Mouse (Mus musculus): ENCODE results near the gene Fubp1. TPM values are rescaled to one million over a fixed set of nuclear protein-coding genes. Genes with fewer than 3 reads are reported as not detected.
A peak's percentile ranks its signal among the peaks of the same experiment; 100 is the strongest.

The Fubp1 gene
- polyA plus RNA-seq, 1 experiment from 2014 or later, result 53.0 TPM

GRCm38 (mm10) chr3:152170407-152170806, 39.8 kb upstream of the Fubp1 start:
- no peak overlapping the region for H3K27ac ChIP-seq (ENCODE audit: low read length)
- no peak overlapping the region for H3K4me3 ChIP-seq (ENCODE audit: low read depth, low read length)
- no peak overlapping the region for H3K9ac ChIP-seq (ENCODE audit: low read depth, low read length)
- H3K4me2 ChIP-seq (ENCODE audit: low read depth, low read length), result no peak overlapping the region
- 5% methylated on average over 1 of the region's 1 CpGs for WGBS (ENCODE audit: insufficient replicate concordance)
- peaks cover 28% of the 10 kb centered on the region for H3K27me3 ChIP-seq (ENCODE audit: control insufficient read depth, insufficient read depth, low read depth, low read length)
- no peaks in the 10 kb centered on the region for H3K36me3 ChIP-seq (ENCODE audit: control insufficient read depth, insufficient read depth)
- no peak for ATAC-seq (ENCODE audit: low read depth)
- no peaks in the 10 kb centered on the region for H3K9me3 ChIP-seq (replicated peaks; ENCODE audit: control insufficient read depth, low read length)
- peaks cover 14% of the 10 kb centered on the region for H3K4me1 ChIP-seq (ENCODE audit: control insufficient read depth, low read depth, low read length)

GRCm38 (mm10) chr3:152171236-152171635, 39.0 kb upstream of the Fubp1 start:
- Histone ChIP-seq H3K27me3 (ENCODE audit: control insufficient read depth, insufficient read depth, low read depth, low read length) (peaks cover 20% of the 10 kb centered on the region), H3K9ac (ENCODE audit: low read depth, low read length) (no peak overlapping the region), H3K4me1 (ENCODE audit: control insufficient read depth, low read depth, low read length) (peaks cover 11% of the 10 kb centered on the region), H3K4me2 (ENCODE audit: low read depth, low read length) (no peak overlapping the region), H3K27ac (ENCODE audit: low read length) (no peak overlapping the region), H3K4me3 (ENCODE audit: low read depth, low read length) (no peak overlapping the region), H3K36me3 (ENCODE audit: control insufficient read depth, insufficient read depth) (no peaks in the 10 kb centered on the region), H3K9me3 (replicated peaks; ENCODE audit: control insufficient read depth, low read length) (no peaks in the 10 kb centered on the region)
- 33% methylated on average over 2 of the region's 2 CpGs for WGBS (ENCODE audit: insufficient replicate concordance)
- no peak for ATAC-seq (ENCODE audit: low read depth)

GRCm38 (mm10) chr3:152171862-152172261, 38.4 kb upstream of the Fubp1 start:
- WGBS (ENCODE audit: insufficient replicate concordance), result 54% methylated on average over 7 of the region's 7 CpGs
- peaks cover 13% of the 10 kb centered on the region for H3K27me3 ChIP-seq (ENCODE audit: control insufficient read depth, insufficient read depth, low read depth, low read length)
- no peak overlapping the region for H3K9ac ChIP-seq (ENCODE audit: low read depth, low read length)
- H3K36me3 ChIP-seq (ENCODE audit: control insufficient read depth, insufficient read depth), result no peaks in the 10 kb centered on the region
- no peaks in the 10 kb centered on the region for H3K9me3 ChIP-seq (replicated peaks; ENCODE audit: control insufficient read depth, low read length)
- no peak overlapping the region for H3K4me3 ChIP-seq (ENCODE audit: low read depth, low read length)
- H3K27ac ChIP-seq (ENCODE audit: low read length), result no peak overlapping the region
- no peak overlapping the region for H3K4me2 ChIP-seq (ENCODE audit: low read depth, low read length)
- peaks cover 11% of the 10 kb centered on the region for H3K4me1 ChIP-seq (ENCODE audit: control insufficient read depth, low read depth, low read length)
- no peak for ATAC-seq (ENCODE audit: low read depth)

- ATAC-seq (ENCODE audit: low read depth), result no peak
- Histone ChIP-seq H3K36me3 (ENCODE audit: control insufficient read depth, insufficient read depth) (no peaks in the 10 kb centered on the region), H3K4me3 (ENCODE audit: low read depth, low read length) (no peak overlapping the region), H3K9ac (ENCODE audit: low read depth, low read length) (no peak overlapping the region), H3K27ac (ENCODE audit: low read length) (no peak overlapping the region), H3K9me3 (replicated peaks; ENCODE audit: control insufficient read depth, low read length) (no peaks in the 10 kb centered on the region), H3K4me1 (ENCODE audit: control insufficient read depth, low read depth, low read length) (peaks cover 11% of the 10 kb centered on the region), H3K4me2 (ENCODE audit: low read depth, low read length) (no peak overlapping the region), H3K27me3 (ENCODE audit: control insufficient read depth, insufficient read depth, low read depth, low read length) (peaks cover 8% of the 10 kb centered on the region)
- 71% methylated on average over 7 of the region's 7 CpGs for WGBS (ENCODE audit: insufficient replicate concordance)
These were observed 37.8 kb upstream of the Fubp1 start for GRCm38 (mm10) chr3:152172322-152172935.

GRCm38 (mm10) chr3:152178816-152179215, 31.4 kb upstream of the Fubp1 start:
- no peaks in the 10 kb centered on the region for H3K4me1 ChIP-seq (ENCODE audit: control insufficient read depth, low read depth, low read length)
- ATAC-seq (ENCODE audit: low read depth), result no peak
- WGBS (ENCODE audit: insufficient replicate concordance), result 81% methylated on average over 4 of the region's 4 CpGs
- no peak overlapping the region for H3K4me2 ChIP-seq (ENCODE audit: low read depth, low read length)
- H3K9ac ChIP-seq (ENCODE audit: low read depth, low read length), result no peak overlapping the region
- H3K4me3 ChIP-seq (ENCODE audit: low read depth, low read length), result no peak overlapping the region
- H3K36me3 ChIP-seq (ENCODE audit: control insufficient read depth, insufficient read depth), result peaks cover 18% of the 10 kb centered on the region
- H3K9me3 ChIP-seq (replicated peaks; ENCODE audit: control insufficient read depth, low read length), result no peaks in the 10 kb centered on the region
- H3K27ac ChIP-seq (ENCODE audit: low read length), result no peak overlapping the region
- no peaks in the 10 kb centered on the region for H3K27me3 ChIP-seq (ENCODE audit: control insufficient read depth, insufficient read depth, low read depth, low read length)

GRCm38 (mm10) chr3:152179285-152179684, 30.9 kb upstream of the Fubp1 start:
- no peak for ATAC-seq (ENCODE audit: low read depth)
- no peak overlapping the region for H3K4me2 ChIP-seq (ENCODE audit: low read depth, low read length)
- H3K4me1 ChIP-seq (ENCODE audit: control insufficient read depth, low read depth, low read length), result no peaks in the 10 kb centered on the region
- H3K4me3 ChIP-seq (ENCODE audit: low read depth, low read length), result no peak overlapping the region
- H3K27me3 ChIP-seq (ENCODE audit: control insufficient read depth, insufficient read depth, low read depth, low read length), result no peaks in the 10 kb centered on the region
- whole genome bisulfite sequencing (ENCODE audit: insufficient replicate concordance), result 71% methylated on average over 1 of the region's 1 CpGs
- no peak overlapping the region for H3K27ac ChIP-seq (ENCODE audit: low read length)
- peaks cover 19% of the 10 kb centered on the region for H3K36me3 ChIP-seq (ENCODE audit: control insufficient read depth, insufficient read depth)
- no peaks in the 10 kb centered on the region for H3K9me3 ChIP-seq (replicated peaks; ENCODE audit: control insufficient read depth, low read length)
- no peak overlapping the region for H3K9ac ChIP-seq (ENCODE audit: low read depth, low read length)

- Histone ChIP-seq H3K36me3 (ENCODE audit: control insufficient read depth, insufficient read depth) (peaks cover 30% of the 10 kb centered on the region), H3K4me2 (ENCODE audit: low read depth, low read length) (no peak overlapping the region), H3K27ac (ENCODE audit: low read length) (0 out of 2 replicates have a peak overlapping the region, but pooled peaks have one; percentile 40), H3K9ac (ENCODE audit: low read depth, low read length) (no peak overlapping the region), H3K4me3 (ENCODE audit: low read depth, low read length) (no peak overlapping the region), H3K9me3 (replicated peaks; ENCODE audit: control insufficient read depth, low read length) (no peaks in the 10 kb centered on the region), H3K4me1 (ENCODE audit: control insufficient read depth, low read depth, low read length) (no peaks in the 10 kb centered on the region), H3K27me3 (ENCODE audit: control insufficient read depth, insufficient read depth, low read depth, low read length) (no peaks in the 10 kb centered on the region)
- peak; percentile 57 for ATAC-seq (ENCODE audit: low read depth)
- WGBS (ENCODE audit: insufficient replicate concordance), result 82% methylated on average over 4 of the region's 4 CpGs
These were observed 29.6 kb upstream of the Fubp1 start for GRCm38 (mm10) chr3:152180624-152181023.

- Histone ChIP-seq H3K9ac (ENCODE audit: low read depth, low read length) (no peak overlapping the region), H3K36me3 (ENCODE audit: control insufficient read depth, insufficient read depth) (peaks cover 45% of the 10 kb centered on the region), H3K4me1 (ENCODE audit: control insufficient read depth, low read depth, low read length) (no peaks in the 10 kb centered on the region), H3K4me2 (ENCODE audit: low read depth, low read length) (no peak overlapping the region), H3K27me3 (ENCODE audit: control insufficient read depth, insufficient read depth, low read depth, low read length) (no peaks in the 10 kb centered on the region), H3K27ac (ENCODE audit: low read length) (no peak overlapping the region), H3K9me3 (replicated peaks; ENCODE audit: control insufficient read depth, low read length) (no peaks in the 10 kb centered on the region), H3K4me3 (ENCODE audit: low read depth, low read length) (no peak overlapping the region)
- no peak for ATAC-seq (ENCODE audit: low read depth)
- 88% methylated on average over 9 of the region's 9 CpGs for WGBS (ENCODE audit: insufficient replicate concordance)
These were observed 26.7 kb upstream of the Fubp1 start for GRCm38 (mm10) chr3:152183522-152183921.

- Histone ChIP-seq H3K9ac (ENCODE audit: low read depth, low read length) (no peak overlapping the region), H3K4me1 (ENCODE audit: control insufficient read depth, low read depth, low read length) (peaks cover 17% of the 10 kb centered on the region), H3K27me3 (ENCODE audit: control insufficient read depth, insufficient read depth, low read depth, low read length) (no peaks in the 10 kb centered on the region), H3K27ac (ENCODE audit: low read length) (no peak overlapping the region), H3K36me3 (ENCODE audit: control insufficient read depth, insufficient read depth) (peaks cover 42% of the 10 kb centered on the region), H3K9me3 (replicated peaks; ENCODE audit: control insufficient read depth, low read length) (no peaks in the 10 kb centered on the region), H3K4me3 (ENCODE audit: low read depth, low read length) (no peak overlapping the region), H3K4me2 (ENCODE audit: low read depth, low read length) (no peak overlapping the region)
- no peak for ATAC-seq (ENCODE audit: low read depth)
- WGBS (ENCODE audit: insufficient replicate concordance), result 85% methylated on average over 6 of the region's 6 CpGs
These were observed 24.1 kb upstream of the Fubp1 start for GRCm38 (mm10) chr3:152186106-152186505.

Measured in liver, embryonic 16.5 days (tissue).